Mouse (Mus musculus) monocyte, adult 2 months (primary cell): ENCODE measurements around the gene Zfp511.

Experiments used
- DNase-seq, 2 experiments: peaks; one replicate each; pipeline ENCODE4 v3.0.0; 2022; ENCODE audit warnings: low spot score in 2 of 2, low read depth in 1 of 2

Gene Zfp511

DNA sequence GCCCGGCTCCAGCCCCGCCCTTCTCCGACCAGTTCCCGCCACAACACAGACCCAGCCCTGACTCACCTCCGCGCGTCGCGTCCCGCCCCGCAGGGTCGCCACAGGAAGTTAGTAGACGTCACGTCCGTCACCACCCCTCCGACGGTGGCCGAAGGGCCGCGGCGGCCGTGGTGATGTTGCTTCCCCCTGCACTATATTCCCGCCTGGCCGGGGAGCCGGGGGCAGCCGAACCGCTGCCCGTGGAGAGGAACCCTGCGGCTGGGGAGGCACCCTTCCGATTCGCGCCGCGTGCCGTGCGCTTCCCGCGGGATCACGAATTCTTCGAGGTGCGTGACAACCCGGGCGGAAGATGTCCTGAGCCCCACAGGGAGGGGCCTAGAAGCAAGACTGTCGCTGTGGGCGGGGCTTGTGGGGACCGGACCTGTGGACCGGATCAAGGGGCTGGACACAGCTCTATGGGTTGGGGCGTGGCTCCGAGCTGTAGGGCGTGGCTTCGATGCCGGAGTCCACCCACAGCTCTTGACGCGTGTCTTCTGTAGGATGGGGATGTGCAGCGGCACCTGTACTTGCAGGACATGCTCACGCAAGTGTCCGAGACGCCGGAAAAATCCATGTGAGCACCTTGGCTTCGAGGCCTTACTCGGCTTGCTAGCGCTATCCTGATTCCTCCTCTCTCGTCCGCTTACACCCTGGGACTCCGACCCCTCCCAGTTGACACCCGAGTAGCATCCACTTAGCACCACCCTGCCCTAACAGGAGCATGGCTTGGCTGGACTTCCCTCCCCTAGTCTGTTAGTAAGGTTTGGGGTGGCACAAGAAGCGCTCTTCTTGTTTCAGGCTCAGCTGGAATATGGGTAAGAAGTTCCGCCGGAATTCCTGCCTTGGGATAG, at the start of gene Zfp511, which contains the start of gene Tubgcp2:
Gene Zfp511 (plus strand): TSS at position 111 of the 890 bp plus-strand sequence.
Gene Tubgcp2 (minus strand): TSS at position 389 of the 890 bp plus-strand sequence.
- DNase-seq: peak; percentile 82 to 84

DNA sequence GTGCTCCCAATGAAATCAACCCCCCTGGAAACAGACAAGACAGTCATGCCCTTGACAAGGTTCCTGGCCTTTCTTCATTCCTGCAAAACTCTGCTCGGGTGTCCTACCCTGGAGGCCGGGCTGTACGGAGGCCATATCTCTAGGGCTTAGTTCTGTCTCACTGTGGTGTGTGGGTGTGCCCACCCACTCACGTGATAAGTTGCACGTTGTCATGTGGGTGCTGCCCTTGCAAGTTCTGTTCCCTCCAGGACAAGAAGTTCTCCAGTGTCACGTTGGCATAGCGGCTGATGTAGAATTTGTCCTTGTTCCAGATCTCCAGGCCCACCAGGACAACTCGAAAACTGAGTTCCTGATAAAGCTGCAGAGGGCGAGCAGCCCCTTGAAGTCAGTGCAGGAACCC, 47.9 kb upstream of the Zfp511 start:
- DNase-seq: no peak

DNA sequence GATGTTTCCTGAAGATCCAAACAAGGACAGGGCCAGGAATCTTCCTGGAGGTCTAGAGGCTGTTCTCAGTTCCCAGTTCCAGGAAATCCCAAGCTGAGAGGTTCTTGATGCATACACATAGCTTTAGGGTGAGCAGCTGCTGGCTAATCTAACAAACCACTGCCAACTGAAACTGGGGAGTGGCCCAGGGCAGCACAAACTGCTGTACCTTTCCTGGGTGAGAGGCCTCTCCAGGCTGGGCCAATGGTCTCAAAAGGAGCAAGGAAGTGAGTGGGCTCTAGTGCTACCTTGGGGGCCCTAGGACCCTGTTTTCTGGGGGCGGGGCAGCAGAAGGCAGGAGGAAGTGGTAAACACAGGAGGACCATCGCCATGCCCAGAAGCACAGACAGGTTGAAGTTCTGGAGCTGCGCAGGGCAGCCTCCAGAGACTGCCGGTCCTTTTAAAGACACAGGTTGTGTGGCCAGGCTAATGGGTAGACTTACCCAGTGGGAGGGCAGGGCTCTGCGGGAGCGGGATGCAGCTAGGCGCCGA, 45.3 kb upstream of the Zfp511 start:
- no peak for DNase-seq

DNA sequence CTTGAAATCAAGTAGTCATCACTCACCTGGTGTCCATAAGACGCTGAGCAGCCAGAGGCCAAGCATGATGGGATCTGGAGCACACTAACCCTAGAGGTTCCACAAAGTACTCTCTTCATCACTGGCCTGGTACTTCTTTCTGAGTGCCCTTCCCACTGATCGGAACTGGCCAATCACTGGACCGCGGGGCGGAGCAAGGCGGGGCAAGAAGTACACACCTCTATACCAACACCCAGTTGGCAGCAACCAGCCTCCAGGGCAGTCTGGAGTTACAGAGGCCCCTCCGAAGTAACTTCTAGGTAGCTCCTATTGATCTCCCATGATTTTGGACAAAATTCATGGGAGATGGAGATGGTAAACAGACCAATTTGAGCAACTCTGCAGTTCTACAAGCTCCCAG, 43.8 kb upstream of the Zfp511 start, which contains the start of gene Adam8:
Gene Adam8 (minus strand): TSS at position 157 of the 400 bp plus-strand sequence.
- no peak for DNase-seq

DNA sequence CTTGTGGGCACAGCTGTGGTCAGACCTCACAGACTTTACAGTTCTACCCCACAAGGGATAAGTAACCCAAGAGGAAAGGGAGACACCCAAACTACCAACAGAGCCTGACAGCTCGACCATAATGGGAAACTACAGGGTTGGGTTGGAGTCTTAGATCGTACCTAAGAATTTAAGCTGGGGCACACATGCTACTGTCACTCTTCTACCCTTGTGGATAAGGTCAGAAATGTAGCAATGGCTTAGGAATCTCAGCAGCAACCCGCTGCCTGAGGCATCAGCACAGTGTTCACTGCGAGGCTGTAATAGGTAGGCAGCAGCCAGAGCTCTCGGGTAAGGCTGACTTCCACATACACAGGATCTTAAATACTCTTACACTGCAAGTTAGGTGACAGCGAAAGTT, 42.7 kb upstream of the Zfp511 start:
- DNase-seq: no peak

DNA sequence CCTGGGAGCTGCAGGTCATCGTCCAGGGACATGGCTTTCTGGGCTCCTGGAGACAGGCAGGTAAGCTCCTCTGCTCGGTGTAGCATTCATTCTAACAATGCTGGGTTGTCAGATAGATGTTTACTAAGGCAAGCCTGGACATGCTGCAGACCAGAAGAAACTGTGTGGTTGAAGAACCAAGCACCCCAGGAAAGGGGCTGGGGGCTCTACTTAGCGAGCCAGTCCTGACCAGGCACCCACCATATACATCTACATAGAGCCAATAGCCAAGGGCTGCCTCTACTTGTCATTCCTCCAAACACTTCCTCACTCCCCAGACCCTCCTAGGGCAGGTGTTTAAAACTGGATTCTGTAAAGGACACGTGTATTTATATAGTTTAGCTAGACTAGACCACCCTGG, 42.0 kb upstream of the Zfp511 start:
- no peak for DNase-seq

DNA sequence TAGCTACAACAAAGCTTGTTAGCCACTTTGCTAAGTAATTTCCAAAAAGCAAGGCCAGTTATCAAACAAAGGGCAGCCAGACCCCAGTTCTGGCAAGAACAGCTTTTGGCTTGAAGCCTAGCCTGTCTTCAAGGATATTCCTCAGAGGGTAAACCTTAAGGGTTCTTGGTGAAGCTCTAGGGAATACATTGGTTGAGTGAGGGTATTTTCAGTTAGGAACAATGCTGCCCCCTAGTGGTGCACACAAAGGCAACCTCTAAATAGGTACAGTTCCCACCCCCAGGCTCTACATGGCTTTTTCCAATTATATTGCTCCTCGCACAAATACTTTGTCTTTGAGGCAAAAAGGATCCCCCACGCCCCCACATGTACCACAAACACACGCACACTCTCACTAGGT, 41.5 kb upstream of the Zfp511 start:
- DNase-seq: peak in 1 of 2 experiments; percentile 53

DNA sequence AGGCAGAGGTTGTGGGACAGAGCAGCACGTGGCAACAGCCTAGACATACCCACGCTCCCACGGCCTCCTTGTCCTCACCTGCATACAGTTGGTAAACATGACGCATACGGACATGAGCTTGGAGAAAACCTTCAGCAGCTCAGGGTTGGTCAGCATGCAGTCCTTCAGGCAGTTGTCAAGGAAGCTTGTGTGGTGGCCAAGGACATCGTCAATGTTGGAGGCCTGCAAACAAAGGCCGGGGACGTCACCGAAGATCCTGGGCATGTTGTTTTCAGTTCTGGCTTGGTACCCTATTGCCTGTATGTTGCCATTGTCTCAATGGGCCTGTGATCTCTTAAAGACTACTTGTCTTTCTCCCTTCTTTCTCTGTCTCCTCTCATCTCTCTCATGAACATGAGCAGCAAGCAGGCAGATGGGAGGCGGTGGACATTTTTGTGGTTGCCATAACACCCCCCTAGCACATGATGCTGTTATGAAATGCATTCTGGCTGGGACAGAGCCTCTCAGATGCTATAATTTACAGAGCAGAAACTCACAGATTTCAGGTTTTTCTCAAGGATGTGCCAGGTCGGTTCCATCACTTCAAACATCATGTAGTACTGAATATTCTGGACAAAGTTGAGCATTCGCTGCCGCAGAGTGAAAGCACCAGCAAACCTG, 37.4 kb upstream of the Zfp511 start:
- DNase-seq: no peak

DNA sequence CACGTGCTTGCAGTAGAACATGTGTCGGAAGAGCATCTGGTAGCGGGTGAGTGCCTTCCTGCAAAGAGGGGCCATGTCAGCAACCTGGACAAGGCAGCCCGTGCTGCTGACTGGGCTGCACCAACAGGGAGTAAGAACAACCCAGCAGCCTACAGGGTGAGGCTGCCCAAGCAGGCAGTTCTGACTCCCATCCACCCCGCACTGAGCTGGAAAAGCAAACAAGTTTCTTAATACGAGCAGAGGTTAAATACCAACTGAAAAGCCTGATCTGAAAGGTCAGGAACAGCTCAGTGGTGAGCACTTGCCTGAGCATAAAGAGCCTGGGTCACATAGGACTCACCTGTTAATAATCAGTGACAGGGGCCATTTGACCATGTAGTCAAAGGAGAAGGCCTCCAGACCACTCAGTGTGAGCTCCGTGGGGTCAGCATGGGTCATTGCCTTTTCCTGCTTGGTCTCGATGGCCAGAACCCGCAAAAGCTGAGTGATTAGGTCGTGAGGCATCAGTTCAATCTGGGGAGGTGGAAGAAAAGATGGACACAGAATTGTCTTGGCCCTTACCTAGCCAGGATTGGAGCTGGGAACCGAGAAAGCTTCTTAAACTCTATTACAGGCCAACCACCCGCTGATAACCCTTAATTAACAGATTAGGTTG, 35.0 kb upstream of the Zfp511 start:
- DNase-seq: no peak

DNA sequence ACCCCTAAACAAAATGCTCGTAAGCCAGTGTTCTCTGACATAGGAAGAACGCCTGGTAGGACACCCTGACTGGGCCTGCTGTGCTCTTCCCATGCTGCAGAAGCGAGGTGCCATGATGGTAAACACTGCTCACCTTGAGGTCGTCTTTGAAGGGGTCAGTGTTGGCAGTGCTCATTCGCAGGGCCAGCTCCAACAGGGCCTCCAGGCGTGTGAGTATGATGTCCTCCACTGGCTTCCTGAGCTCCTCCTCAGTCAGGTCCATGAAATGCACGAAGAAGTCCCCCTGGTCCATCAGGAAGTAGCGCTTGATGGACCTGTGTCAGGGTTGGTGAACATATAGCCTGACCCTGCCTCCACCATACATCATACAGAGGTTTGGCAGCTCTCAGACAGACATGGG, 31.5 kb upstream of the Zfp511 start:
- DNase-seq: no peak

DNA sequence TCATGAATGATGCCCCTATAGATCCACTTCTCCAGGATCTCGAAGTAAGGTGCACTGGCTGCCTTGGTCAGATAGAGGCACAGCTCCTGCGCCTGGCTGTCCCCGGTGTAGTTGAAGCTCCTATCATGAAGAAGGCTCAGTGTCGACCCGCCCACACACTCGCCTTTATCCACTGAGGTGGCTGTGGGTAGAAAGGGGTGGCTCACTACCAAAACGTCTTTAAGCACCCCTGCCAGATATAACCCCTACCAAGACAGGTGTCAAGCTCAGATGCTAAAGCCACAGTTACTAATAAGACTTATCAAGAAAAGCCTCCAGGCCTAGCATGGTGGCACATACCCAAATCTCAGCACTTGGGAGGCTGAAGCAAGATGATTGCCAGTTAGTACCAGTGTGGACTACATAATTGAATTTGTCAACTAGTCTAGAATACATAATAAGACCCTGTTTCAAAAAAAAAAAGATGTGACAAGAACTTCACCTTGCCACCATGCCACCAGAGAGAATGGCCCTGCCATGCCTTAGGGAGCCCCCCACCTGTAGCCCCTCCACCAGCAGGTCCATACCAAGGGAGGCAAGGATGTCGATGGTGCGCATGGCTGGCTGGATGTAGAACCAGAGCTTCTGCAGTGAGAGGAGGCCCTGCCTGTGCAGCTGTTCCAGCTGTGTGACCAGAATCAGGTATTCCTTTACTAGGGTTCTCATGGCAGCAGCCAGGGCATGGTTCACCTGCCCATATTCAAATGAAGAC, 29.2 kb upstream of the Zfp511 start:
- no peak for DNase-seq

DNA sequence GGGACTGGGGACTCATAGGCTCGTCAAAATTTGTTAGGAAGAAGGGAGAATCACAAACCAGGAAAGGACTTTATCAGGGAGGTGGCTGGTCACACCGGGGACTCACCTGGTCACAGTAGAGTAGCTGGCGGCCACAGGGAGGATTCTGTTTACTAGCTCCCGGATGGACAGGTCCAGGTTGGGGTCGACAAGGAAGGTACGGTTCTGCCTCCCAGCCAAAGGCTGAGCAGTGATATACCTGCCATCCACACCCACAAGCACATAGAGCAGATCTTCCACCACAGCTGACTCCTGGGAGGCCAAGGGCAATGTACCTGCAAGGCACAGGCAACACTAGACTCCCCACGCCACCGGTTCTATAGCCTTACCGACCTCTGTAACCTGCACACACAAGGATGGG, 28.4 kb upstream of the Zfp511 start:
- DNase-seq: no peak

DNA sequence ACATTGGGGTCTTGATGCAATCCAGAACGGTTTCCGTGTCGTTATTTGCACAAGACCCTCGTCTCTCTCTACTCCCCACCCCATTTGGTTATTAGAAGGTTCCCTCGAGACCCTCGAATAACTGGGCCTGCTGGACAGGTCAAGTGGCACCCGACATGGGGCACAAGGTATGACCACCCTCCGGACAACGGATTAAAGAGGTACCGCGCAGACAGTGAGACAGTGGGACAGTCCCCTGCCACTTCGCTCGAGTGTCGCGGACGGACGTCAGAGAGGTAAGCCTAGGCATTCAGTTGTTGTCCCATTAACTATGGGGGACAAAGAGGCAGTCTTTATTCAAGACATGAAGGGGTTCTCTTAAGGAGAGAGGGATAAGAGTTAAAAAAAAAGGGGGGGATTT, 24.9 kb upstream of the Zfp511 start:
- no peak for DNase-seq

DNA sequence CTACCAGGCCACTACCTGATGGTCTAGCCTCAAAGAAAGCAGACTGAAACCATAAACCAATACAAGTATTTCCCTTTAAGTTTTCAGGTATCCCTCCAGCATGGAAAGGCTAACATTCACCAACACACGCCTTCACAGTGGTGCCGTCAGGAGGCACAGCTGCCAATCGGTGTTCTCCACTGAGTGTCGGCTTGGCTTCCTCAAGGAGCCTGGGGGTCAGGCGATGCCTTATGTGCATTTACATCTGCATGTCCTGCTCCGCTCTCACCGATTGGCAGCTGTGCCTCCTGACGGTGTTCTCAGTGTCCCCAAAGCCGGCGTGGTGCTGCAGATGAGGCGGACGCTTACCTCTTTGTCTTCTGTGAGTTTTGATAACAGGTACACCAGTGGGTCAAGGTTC, 4.4 kb upstream of the Zfp511 start:
- no peak for DNase-seq

DNA sequence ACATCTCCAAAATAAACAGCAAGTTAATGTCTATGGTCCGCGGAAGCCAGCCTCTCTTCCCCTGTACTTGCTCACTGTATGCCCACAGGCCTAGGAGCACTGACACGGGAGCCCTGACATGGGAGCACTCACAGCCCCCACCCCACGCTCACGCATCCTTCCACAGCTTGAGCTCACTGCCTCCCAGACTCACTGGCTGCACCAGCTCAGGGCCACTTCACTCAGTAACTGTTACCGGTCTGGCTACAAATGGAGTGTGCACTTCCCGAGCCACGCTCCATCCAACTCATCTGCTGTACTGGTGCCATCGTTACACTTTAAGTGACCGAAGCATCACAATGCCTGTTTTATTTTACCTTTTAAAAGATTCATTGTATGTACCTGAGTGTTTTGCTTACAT, 3.8 kb upstream of the Zfp511 start:
- DNase-seq: no peak

DNA sequence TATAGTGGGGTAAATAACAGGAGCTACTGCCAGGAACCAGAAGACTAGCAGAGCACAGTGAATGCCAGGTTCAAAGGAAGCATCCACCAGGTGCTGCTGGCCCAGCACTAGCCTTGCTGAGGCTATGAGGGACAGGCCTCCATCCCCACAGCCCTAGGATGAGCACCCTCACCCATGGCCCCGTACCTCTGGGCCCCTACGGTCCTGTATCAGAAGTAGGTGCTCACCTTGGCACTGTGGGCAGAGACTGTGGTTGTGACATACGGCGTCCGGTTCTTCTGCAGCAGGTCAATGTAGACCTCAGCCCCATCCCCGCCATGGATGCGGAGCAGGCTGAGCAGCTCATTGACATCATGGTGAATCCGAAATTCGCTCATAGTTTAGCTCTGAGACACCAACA, 2.8 kb upstream of the Zfp511 start:
- no peak for DNase-seq

DNA sequence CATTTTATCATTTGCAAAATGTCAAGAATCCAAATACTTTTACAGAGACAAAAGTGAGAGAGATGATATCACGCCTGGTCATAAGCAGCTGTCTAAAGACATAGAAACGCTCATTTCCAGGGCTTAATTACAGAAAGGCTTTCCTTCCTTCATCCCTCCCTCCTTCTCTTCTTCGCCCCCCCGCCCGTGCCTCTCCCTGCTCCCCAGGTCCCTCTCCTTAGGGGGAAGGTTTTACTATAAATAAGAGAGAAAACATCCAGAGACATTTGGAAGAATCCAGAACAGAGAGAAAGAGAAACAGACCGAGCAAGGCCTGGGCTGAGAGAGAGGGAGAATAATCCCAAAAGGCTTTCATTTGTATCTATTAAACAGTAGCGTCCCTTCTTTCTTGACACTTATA, 735 bp upstream of the Zfp511 start:
- DNase-seq: no peak

DNA sequence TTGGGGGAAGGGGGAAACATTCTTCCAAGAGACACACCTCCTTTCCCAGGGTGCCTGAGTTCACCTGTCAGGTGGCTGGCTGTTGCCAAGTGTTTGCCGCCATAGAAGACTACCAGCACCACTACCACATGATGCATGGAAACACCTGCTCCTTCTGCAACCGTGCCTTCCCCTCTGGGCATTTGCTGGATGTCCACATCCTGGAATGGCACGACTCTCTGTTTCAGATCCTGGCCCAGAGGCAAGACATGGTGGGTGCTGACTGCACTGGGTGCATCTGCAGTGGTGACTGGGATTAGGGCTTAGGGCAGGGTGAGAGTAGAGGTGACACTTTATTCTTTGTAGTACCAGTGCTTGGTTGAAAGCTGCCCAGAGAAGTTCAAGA, 972 bp downstream of the Zfp511 start:
- no peak for DNase-seq

DNA sequence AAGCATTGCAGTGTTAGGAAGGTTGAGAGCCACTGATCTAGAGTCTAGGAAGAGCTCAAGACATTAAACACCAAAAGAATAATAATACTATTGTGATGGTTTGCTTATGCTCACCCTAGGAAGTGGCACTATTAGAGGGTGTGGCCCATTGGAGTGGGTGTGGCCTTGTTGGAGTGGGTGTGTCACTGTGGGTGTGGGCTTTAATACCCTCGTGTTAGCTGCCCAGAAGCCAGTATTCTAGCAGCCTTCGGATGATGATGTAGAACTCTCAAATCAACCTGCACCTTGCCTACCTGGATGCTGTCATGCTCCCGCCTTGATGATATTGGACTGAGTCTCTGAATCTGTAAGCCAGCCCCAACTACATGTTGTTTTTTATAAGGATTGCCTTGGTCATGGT, 6.5 kb downstream of the Zfp511 start:
- DNase-seq: no peak

DNA sequence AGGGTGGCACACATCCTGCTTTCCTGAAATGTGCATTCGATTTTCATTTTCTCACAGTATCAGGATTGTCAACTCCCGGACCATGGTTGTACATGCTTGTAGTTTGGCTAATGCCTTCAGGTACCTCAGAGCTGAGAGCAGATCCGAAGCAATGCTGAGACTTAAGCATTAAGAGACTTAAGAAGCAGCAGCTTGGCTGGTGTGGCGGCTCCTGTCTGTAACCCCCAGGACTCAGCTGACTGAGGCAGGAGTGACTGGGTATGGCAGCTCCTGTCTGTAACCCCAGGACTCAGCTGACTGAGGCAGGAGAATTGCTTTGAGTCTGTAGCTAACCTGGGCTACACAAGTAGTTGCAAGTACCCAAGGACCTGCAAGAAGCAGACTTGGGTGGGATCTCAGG, 9.4 kb downstream of the Zfp511 start:
- DNase-seq: no peak

DNA sequence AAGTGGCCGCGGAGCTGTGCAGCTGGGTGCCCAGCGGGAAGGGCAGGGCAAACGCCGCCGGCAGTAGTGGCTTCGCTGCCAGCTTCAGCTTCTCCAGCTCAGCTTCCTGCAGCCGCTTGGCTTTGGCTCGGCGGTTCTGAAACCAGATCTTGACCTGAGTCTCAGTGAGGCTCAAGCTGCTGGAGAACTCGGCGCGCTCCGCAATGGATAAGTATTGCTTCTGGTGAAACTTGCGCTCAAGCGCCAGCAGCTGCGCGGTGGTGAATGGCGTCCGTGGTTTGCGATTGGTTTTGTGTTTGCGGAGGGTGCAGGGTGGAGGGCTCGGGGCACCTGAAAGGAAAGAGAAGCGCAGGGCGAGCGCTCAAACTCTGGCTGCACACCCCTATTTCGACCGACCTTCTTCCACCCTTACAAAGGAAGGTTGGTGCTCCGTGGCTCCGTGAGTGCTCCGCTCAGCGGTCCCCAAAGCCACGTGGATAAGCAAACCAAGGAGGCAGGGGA, 11.7 kb downstream of the Zfp511 start:
- no peak for DNase-seq
